Mouse (Mus musculus) CD4-positive helper T cell, adult 2 months (primary cell): ENCODE measurements around the gene Meig1.
"Not testable (repeated sequence)": the region's sequence is repeated elsewhere in the genome, so short reads cannot be mapped to it uniquely, and the experiment has no call there.

Source experiments
- DNase-seq: peaks from one replicate; pipeline ENCODE4 v3.0.0-alpha.2; 2012; ENCODE audit warnings: low read depth, missing footprints, low spot score

Meig1 gene

DNA sequence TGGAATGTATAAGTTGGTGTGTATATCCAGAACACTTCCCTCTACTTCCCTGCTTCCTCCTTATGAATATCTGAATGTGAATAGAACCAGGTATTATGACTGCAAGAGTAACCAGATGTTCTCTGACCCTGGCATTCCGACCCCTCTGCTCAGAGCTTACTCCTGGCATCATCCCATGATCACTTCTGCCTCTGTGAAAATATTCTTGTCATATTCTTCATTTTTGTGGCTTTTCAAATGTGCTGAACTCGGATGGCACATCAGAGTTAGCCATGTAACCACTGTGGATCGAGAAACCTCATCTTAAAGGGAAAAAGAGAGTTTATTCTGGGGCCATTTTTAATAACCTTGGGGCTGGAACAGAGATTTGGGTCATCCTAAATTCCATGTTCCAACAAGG lies at the start of gene Meig1:
Gene Meig1, minus strand, starts transcription at position 101 of the 400 bp plus-strand sequence.
- no peak for DNase-seq

- DNase-seq: no peak
These were observed 34.1 kb upstream of the Meig1 start for GRCm38 (mm10) chr2:3456590-3456989.

DNA sequence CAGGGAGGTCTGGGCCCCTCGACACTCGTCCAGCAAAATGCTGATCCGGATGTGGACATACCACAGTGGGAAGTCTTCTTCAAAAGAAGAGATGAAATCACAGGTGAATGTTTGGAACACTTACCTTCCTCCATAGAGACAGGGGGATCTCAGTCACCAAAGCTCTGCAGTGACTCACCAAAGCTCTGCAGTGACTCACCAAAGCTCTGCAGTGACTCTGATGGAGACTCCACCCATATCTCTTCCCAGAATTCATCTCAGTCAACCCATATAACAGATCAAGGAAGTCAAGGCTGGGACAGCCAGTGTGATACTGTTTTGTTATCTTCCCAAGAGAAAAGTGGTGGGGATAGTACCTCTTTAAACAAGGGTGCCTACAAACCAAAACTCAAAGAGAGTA lies 30.6 kb upstream of the Meig1 start:
- DNase-seq: no peak

GRCm38 (mm10) chr2:3449431-3449830 lies 27.0 kb upstream of the Meig1 start:
- no peak for DNase-seq

- no peak for DNase-seq
These were observed 23.5 kb upstream of the Meig1 start for GRCm38 (mm10) chr2:3445984-3446383.

- no peak for DNase-seq
These were observed 21.8 kb upstream of the Meig1 start for GRCm38 (mm10) chr2:3444206-3444605.

GRCm38 (mm10) chr2:3437956-3438355 lies 15.5 kb upstream of the Meig1 start:
- DNase-seq: no peak

DNA sequence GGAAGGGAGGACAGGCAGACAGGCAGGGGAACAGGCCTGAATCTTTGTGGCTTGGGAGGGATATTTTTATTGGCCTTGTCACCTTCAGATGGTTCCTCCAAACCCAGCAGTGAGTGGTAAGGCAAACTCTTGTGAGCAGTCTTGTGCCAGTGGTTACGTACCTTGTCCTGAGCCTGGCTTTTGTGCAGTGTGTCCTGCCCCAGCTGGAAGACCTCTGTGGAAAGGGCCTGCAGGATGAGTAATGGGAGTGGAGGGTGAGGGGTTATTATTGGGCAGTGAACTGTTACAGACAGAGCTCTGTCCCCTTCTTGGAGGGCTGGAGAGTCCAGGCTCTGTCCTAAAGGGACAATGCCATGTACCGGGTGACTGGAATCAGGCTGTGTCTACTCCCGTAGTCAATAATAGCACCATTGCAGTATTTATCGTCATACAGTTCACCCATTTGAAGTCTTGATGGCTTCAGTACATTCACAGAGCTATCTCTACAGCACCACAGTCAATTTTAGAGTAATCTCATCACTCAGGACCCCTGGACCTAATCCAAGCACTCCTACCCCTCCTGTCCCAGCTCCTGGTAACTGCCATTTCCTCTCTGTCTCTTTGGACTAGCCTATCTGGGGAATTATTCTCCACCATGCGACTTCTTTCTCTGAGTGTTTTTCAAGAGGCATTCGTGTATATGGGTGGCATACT lies 13.1 kb upstream of the Meig1 start:
- no peak for DNase-seq

- DNase-seq: no peak
These were observed 8.5 kb upstream of the Meig1 start for GRCm38 (mm10) chr2:3430956-3431355.

DNA sequence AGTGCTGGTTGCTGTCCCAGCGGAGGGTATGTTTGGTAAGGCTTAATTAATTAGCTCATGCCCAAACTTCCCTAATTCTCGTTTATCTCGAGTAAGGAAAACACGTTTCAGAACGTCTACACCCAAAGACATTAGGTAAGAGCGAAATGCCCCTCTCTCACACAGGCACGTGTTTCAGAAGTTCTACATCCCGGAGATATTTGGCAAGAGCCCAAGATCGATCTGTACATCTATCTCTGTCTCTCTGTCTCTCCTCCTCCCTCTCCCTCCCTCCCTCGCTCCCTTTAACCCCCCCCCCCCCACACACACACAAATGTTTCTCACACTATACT lies 2.1 kb upstream of the Meig1 start:
- DNase-seq: peak; percentile 50

- DNase-seq: peak; percentile 95
These were observed 1.6 kb upstream of the Meig1 start, which contains the start of gene Dclre1c for GRCm38 (mm10) chr2:3423841-3424578. Gene Dclre1c, plus strand, starts transcription at chr2:3424131.

GRCm38 (mm10) chr2:3420157-3420556 lies 2.3 kb downstream of the Meig1 start:
- DNase-seq: no peak

DNA sequence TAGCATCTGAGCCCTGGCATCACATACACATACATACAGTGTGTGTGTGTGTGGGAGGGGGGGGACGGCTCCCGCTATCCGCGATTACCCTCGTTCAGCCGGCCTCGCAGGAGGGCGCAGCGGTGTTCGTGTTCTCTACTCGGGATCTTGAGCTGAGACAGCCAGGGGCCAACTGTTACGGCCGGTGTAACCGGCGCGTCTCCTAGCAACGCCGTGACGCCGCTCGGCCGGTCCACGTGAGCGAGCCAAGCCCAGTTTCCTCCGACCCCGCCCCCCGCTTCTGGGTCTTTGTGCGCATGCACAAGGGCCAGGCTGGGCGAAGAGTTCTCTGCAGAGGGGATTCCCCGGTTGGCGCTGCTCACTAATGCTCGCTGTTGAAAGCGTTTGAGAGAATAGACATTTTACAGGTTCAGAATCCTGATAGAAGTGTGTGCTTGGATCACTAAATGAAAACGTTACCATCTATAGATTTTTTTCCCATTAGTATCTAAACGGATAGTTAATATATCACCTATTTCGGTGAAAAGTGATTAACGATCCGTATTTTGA lies 3.5 kb downstream of the Meig1 start:
- peak; percentile 95 for DNase-seq

- no peak for DNase-seq
These were observed 6.8 kb downstream of the Meig1 start for GRCm38 (mm10) chr2:3415676-3416075.

DNA sequence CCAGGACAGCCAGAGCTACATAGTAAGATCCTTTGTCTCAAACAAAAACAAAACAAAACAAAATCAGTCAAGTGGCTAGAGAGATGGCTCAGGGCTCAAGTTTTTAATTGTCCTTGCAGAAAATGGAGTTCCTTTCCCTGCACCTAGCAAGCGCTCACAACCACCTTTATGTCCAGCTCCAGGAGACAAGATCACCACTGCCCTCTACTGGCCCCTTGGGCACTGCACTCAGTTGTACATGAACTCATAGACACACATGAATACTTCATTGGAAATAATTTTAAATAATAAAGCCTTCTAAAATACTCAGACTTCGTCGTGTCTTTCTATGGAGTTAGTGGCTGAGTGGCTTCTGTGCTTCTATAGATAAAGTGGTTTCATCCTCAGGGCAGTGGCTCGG lies 8.2 kb downstream of the Meig1 start:
- peak; percentile 48 for DNase-seq

DNA sequence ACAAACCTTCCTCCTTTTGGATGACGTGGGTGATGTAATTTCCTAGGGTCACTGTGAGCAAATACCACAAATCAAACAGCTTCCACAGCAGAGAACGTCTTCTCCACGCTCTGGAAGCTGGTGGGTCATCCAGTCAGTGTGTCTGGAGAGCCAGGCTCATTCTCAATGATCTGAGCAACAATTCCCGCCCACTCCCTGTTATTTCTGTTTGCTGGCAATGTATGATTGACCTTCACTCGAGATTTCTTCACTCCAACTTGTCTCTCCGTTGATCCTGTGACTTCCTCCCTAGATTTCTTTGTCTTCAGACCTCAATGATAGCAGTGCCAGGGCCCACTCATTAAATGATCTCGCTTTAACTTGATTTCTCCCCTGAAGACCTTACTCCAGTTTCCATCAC lies 14.7 kb downstream of the Meig1 start:
- DNase-seq: no peak

- no peak for DNase-seq
These were observed 16.5 kb downstream of the Meig1 start for GRCm38 (mm10) chr2:3405981-3406380.

- not testable (repeated sequence) for DNase-seq
These were observed 25.3 kb downstream of the Meig1 start, which contains the start of gene Olah for GRCm38 (mm10) chr2:3397110-3397509. Gene Olah, minus strand, starts transcription at chr2:3397210.

DNA sequence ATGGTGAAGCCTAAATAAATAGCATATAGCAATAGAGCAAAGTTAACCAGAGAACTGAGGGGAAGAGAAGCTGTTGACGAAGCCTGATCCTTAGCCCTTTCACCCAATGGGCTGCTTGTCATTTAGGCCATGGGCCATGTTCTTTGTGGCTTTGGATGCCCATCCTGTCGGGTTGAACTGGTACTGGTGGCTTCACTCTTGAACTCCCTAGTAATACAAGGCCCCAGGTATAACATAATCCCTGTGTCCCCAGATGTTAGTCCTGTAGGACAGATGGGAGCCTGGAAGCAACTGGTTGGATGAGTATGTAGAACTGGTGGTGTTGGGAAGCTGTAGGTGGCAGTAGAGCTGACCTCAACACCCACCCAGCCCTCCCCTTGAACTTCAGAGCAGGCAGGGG lies 30.5 kb downstream of the Meig1 start:
- no peak for DNase-seq

- no peak for DNase-seq
These were observed 35.2 kb downstream of the Meig1 start for GRCm38 (mm10) chr2:3387105-3387860.

GRCm38 (mm10) chr2:3365127-3365526 lies 57.3 kb downstream of the Meig1 start:
- DNase-seq: no peak

GRCm38 (mm10) chr2:3361067-3361466 lies 61.4 kb downstream of the Meig1 start:
- DNase-seq: no peak
